Mouse (Mus musculus) small intestine, adult 2 months (tissue): Measurements from ENCODE around the gene Higd1c. TPM values are rescaled to one million over a fixed set of nuclear protein-coding genes. Genes with fewer than 3 reads are reported as not detected.
"Not testable (repeated sequence)": the region's sequence is repeated elsewhere in the genome, so short reads cannot be mapped to it uniquely, and the experiment has no call there.

ENCODE experiments used
- H3K27ac ChIP-seq: fragments of 200-500 bp; 2 replicates; pipeline ENCODE4 v1.5.1; 2012; ENCODE audit warnings: low read depth, low read length, control low read depth, inconsistent platforms; ENCODE audit not compliant: insufficient read depth
- H3K27me3 ChIP-seq: fragments of 200-500 bp; 2 replicates; pipeline ENCODE4 v1.6.1; 2012; ENCODE audit warnings: mild to moderate bottlenecking, moderate library complexity, low read length, inconsistent platforms; ENCODE audit not compliant: control insufficient read depth, insufficient read depth
- H3K36me3 ChIP-seq: fragments of 200-500 bp; 2 replicates; pipeline ENCODE4 v1.6.1; 2012; ENCODE audit warnings: mild to moderate bottlenecking, low read length, control low read depth, inconsistent platforms; ENCODE audit not compliant: control insufficient read depth, insufficient read depth
- H3K4me1 ChIP-seq: fragments of 200-500 bp; 2 replicates; pipeline ENCODE4 v1.6.1; 2012; ENCODE audit warnings: low read length, inconsistent platforms, mixed read lengths; ENCODE audit not compliant: control insufficient read depth, insufficient read depth, insufficient read length
- H3K4me3 ChIP-seq: fragments of 200-500 bp; 2 replicates; pipeline ENCODE4 v1.5.1; 2012; ENCODE audit warnings: low read depth, mild to moderate bottlenecking, control low read depth, inconsistent platforms, low read length, moderate library complexity
- CTCF ChIP-seq: fragments of 200-500 bp; IDR thresholded peaks from 2 replicates; pipeline ENCODE4 v1.5.1; 2012; ENCODE audit warnings: low read depth, mild to moderate bottlenecking, control low read depth, inconsistent platforms, low read length, moderate library complexity, mixed read lengths; ENCODE audit not compliant: insufficient replicate concordance, insufficient read length; ENCODE audit errors: extremely low read depth
- POLR2A ChIP-seq: fragments of 200-500 bp; IDR thresholded peaks from 2 replicates; pipeline ENCODE4 v1.6.1; 2012; ENCODE audit warnings: low read depth, mild to moderate bottlenecking, control low read depth, inconsistent platforms, low read length, moderate library complexity
- WGBS: fragments of 180-500 bp; shearing (Covaris S2); methylation state at CpG from one replicate; pipeline ENCODE4 v1.1.7; 2018; 5-methylcytosine and 5-hydroxymethylcytosine counted together
- polyA plus RNA-seq: library from polyadenylated mRNA; depleted of rRNA; stranded (reverse); fragments of >200 nt; gene quantifications from 2 replicates; pipeline ENCODE4 v1.2.3, GENCODE M21; 2012

Higd1c gene
- polyA plus RNA-seq, 1 experiment: not detected

GRCm38 (mm10) chr15:100330739-100331138 lies 33.6 kb upstream of the Higd1c start:
- Histone ChIP-seq H3K27ac (no peak overlapping the region), H3K36me3 (no peaks in the 10 kb centered on the region), H3K4me1 (no peaks in the 10 kb centered on the region), H3K4me3 (no peak overlapping the region), H3K27me3 (no peaks in the 10 kb centered on the region)
- TF ChIP-seq POLR2A (no peak), CTCF (no peak)
- WGBS: 63% methylated on average over 7 of the region's 7 CpGs

GRCm38 (mm10) chr15:100332077-100332961 lies 32.0 kb upstream of the Higd1c start:
- 50% methylated on average over 3 of the region's 10 CpGs for WGBS

DNA sequence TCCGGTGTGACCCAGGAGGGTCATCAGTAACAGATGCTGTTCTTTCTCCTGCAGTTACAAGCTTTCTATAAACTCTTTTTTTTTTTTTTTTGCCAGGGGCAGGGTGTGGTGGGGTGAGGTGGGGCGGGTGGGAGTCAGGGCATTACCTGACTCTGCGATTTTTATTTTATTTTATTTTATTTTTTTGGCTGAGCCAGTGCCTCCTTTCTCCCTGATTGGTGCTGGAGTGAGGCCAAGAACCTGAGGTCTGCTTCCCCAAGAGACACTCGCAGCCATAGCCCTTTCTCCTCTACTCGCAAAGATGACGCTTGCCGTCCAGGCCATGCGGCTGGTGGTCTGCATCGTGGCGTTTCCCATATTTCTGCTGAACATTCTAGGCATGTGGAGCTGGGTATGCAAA lies 29.7 kb upstream of the Higd1c start, which contains the start of gene Mettl7a3:
Mettl7a3 (plus strand) TSS at position 301 of the 400 bp plus-strand sequence.
- Histone ChIP-seq H3K4me1 (0 out of 2 replicates have a peak, but pooled peaks cover 1% of the 10 kb centered on the region), H3K27ac (no peak within 1 kb of the TSS), H3K36me3 (no peaks in the 10 kb centered on the region), H3K4me3 (no peak within 1 kb of the TSS), H3K27me3 (no peaks in the 10 kb centered on the region)
- TF ChIP-seq POLR2A: no peak
- no peak for TF ChIP-seq CTCF
- WGBS: 79% methylated on average over 10 of the region's 10 CpGs

More at GRCm38 (mm10) chr15:100332077-100332961, 32.0 kb upstream of the Higd1c start:
- H3K27ac ChIP-seq, H3K36me3 ChIP-seq, H3K4me3 ChIP-seq, H3K27me3 ChIP-seq, H3K4me1 ChIP-seq: not testable (repeated sequence)

GRCm38 (mm10) chr15:100337328-100337727 lies 27.0 kb upstream of the Higd1c start:
- not testable (repeated sequence) for H3K27ac ChIP-seq, H3K4me3 ChIP-seq, H3K36me3 ChIP-seq, H3K27me3 ChIP-seq, H3K4me1 ChIP-seq

- 7% methylated on average over 10 of the region's 10 CpGs for WGBS
- H3K27ac ChIP-seq, H3K27me3 ChIP-seq, H3K4me1 ChIP-seq, H3K4me3 ChIP-seq, H3K36me3 ChIP-seq: not testable (repeated sequence)
- peak; percentile 11; the same call in 1 of the 2 replicates for TF ChIP-seq CTCF
Measured at GRCm38 (mm10) chr15:100337847-100338246, 26.5 kb upstream of the Higd1c start.

DNA sequence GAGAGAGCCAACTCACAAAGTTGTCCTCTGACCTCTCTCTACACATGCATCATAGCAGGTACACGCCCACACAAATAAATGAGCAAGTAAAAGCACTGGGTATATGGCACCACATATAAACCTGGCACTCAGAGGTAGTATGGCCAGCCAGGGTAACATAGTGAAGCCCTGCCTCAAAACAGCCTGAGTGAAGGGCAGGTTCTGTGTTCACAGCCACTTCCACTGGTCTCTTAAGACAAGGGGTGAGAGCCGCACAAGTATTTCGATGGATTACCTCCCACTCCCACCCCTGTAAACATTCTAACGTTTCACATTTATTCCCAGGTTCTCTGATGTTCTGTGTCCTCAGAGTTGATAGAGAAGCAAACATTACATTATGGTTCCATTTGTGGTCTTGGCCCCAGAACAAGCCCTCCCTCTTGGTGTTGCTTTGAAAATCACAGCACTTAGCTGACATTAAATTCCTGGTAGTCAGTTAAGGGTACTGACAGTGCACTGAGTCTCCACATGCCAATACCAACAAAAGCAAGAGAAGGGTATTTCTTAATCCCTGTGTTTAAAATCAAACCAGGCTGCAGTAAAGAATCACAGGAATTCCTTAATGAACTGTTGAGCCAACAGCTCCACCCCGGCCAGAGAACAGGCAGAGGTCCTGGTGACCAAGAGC lies 22.9 kb upstream of the Higd1c start:
- H3K27me3 ChIP-seq, H3K36me3 ChIP-seq, H3K27ac ChIP-seq, H3K4me1 ChIP-seq, H3K4me3 ChIP-seq: not testable (repeated sequence)
- 69% methylated on average over 5 of the region's 5 CpGs for WGBS

- peaks cover 6% of the 10 kb centered on the region for H3K27me3 ChIP-seq
- no peak overlapping the region for H3K27ac ChIP-seq
- no peaks in the 10 kb centered on the region for H3K4me1 ChIP-seq
- H3K4me3 ChIP-seq: no peak overlapping the region
- no peaks in the 10 kb centered on the region for H3K36me3 ChIP-seq
- TF ChIP-seq CTCF (no peak), POLR2A (no peak)
Measured at GRCm38 (mm10) chr15:100345484-100345883, 18.9 kb upstream of the Higd1c start.
